Mouse (Mus musculus): ENCODE results near the gene Olfr65. TPM values are rescaled to one million over a fixed set of nuclear protein-coding genes. Genes with fewer than 3 reads are reported as not detected.

The Olfr65 gene
- total RNA-seq (2023) = not detected

GRCm38 (mm10) chr7:103903187-103903586 is at the start of gene Olfr65:
TSS of gene Olfr65 (plus strand) at chr7:103903487.

GRCm38 (mm10) chr7:103886152-103886551 is 17.1 kb upstream of the Olfr65 start, which contains the start of gene Olfr66:
TSS of gene Olfr66 (minus strand) at chr7:103886252.

GRCm38 (mm10) chr7:103894385-103894784 is 8.9 kb upstream of the Olfr65 start, which contains the start of gene Olfr64:
TSS of gene Olfr64 (minus strand) at chr7:103894485.

DNA sequence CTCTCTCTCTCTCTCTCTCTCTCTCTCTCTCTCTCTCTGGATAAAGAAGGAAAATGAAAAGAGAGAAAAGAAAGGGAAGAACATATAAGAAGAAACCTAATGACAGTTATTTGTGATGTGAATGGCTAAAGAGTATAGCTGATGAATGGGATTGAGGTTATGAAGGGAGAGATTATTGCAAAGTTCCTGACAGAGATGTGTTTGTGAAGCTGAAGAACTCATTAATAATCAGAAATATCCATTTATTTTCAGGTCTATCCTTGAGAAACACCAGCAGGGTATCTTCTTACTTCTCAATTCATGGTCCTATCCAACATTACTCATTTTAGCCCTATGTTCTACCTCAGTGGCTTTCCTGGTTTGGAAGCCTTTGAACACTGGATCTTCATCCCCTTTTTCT is 25.2 kb downstream of the Olfr65 start, which contains the start of gene Olfr631:
Gene Olfr631, plus strand, starts transcription at position 301 of the 400 bp plus-strand sequence.

GRCm38 (mm10) chr7:103934264-103934663 is 31.0 kb downstream of the Olfr65 start, which contains the start of gene Olfr632:
TSS of gene Olfr632 (plus strand) at chr7:103934347.

GRCm38 (mm10) chr7:103944137-103944536 is 40.9 kb downstream of the Olfr65 start, which contains the start of gene Olfr633:
TSS of gene Olfr633 (plus strand) at chr7:103944437.

Other genes with a start within 250 kb of the Olfr65 start
- not detected for gene Olfr623, start 239.8 kb upstream of the Olfr65 start, total RNA-seq (2023)
- gene Olfr624, start 232.3 kb upstream of the Olfr65 start, total RNA-seq (2023) = not detected
- gene Olfr625-ps1, start 220.8 kb upstream of the Olfr65 start, total RNA-seq (2023) = not detected
- not detected for gene Olfr243, start 188.8 kb upstream of the Olfr65 start, total RNA-seq (2023)
- gene Olfr628, start 173.1 kb upstream of the Olfr65 start, total RNA-seq (2023) = not detected
- not detected for gene Olfr629, start 158.5 kb upstream of the Olfr65 start, total RNA-seq (2023)
- gene Olfr630, start 146.2 kb upstream of the Olfr65 start, total RNA-seq (2023) = not detected
- gene Olfr69, start 131.9 kb upstream of the Olfr65 start, total RNA-seq (2023) = not detected
- gene Olfr68, start 123.8 kb upstream of the Olfr65 start, total RNA-seq (2023) = not detected
- gene Olfr67, start 111.7 kb upstream of the Olfr65 start, total RNA-seq (2023) = not detected
- gene Hbb-bt, start 89.5 kb upstream of the Olfr65 start, total RNA-seq (2023) = 328 TPM
- 2,192 TPM for gene Hbb-bs, start 75.4 kb upstream of the Olfr65 start, total RNA-seq (2023)
- gene Hbb-bh2, start 63.0 kb upstream of the Olfr65 start, total RNA-seq (2023) = not detected
- not detected for gene Hbb-bh1, start 60.3 kb upstream of the Olfr65 start, total RNA-seq (2023)
- gene Hbb-y, start 50.3 kb upstream of the Olfr65 start, total RNA-seq (2023) = not detected
- gene Olfr66, start 17.2 kb upstream of the Olfr65 start, total RNA-seq (2023) = not detected
- gene Olfr64, start 9.0 kb upstream of the Olfr65 start, total RNA-seq (2023) = not detected
- gene Olfr631, start 25.3 kb downstream of the Olfr65 start, total RNA-seq (2023) = not detected
- gene Olfr632, start 30.9 kb downstream of the Olfr65 start, total RNA-seq (2023) = not detected
- not detected for gene Olfr633, start 41.0 kb downstream of the Olfr65 start, total RNA-seq (2023)
- gene Olfr635, start 67.7 kb downstream of the Olfr65 start, total RNA-seq (2023) = not detected
- gene Olfr638, start 95.3 kb downstream of the Olfr65 start, total RNA-seq (2023) = not detected
- not detected for gene Olfr639, start 113.8 kb downstream of the Olfr65 start, total RNA-seq (2023)
- not detected for gene Olfr640, start 122.1 kb downstream of the Olfr65 start, total RNA-seq (2023)
- not detected for gene Olfr641, start 132.0 kb downstream of the Olfr65 start, total RNA-seq (2023)
- gene Olfr642, start 149.2 kb downstream of the Olfr65 start, total RNA-seq (2023) = not detected
- not detected for gene 4930516K23Rik, start 158.0 kb downstream of the Olfr65 start, total RNA-seq (2023)
- not detected for gene Olfr644, start 168.4 kb downstream of the Olfr65 start, total RNA-seq (2023)
- not detected for gene Olfr645, start 182.0 kb downstream of the Olfr65 start, total RNA-seq (2023)
- not detected for gene Olfr646, start 201.4 kb downstream of the Olfr65 start, total RNA-seq (2023)
- not detected for gene Ubqln5, start 226.3 kb downstream of the Olfr65 start, total RNA-seq (2023)
- not detected for gene Olfr643, start 233.9 kb downstream of the Olfr65 start, total RNA-seq (2023)
- not detected for gene Ubqln3, start 239.8 kb downstream of the Olfr65 start, total RNA-seq (2023)
- gene Ubqlnl, start 247.1 kb downstream of the Olfr65 start, total RNA-seq (2023) = not detected